Mouse (Mus musculus): ENCODE measurements around the gene Ywhaq.

Gene Ywhaq

DNA sequence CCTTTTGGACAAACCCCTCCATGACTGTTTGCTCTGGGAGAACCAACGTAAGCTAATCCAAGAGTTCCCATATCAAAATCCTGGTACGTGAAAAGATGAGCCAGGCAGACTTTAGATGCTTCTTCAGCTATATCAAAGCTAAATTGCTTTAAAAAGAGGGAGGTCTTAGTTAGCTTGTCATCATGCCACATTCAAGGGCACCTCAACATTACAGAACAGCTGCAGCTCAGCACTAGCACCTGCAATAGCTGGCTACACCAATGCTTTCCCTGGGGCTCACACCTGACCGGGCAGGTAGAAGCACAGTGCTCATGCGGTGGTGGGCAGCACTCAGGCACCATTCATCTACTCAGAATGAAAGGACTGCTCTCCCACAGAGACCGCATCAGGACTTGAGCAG is 76.8 kb downstream of the Ywhaq start:
- DNase-seq (ENCODE audit: extremely low read depth, insufficient read length, low spot score): no peak

Data from 3134 (cell line).